Mouse (Mus musculus) megakaryocyte, adult 5-6 weeks (primary cell): Measurements from ENCODE around the gene Lrig2. TPM values are rescaled to one million over a fixed set of nuclear protein-coding genes. Genes with fewer than 3 reads are reported as not detected.

Source experiments
- ATAC-seq: 2 replicates; pipeline ENCODE4 v1.8.0; 2016; ENCODE audit warnings: mild to moderate bottlenecking, inconsistent platforms; ENCODE audit not compliant: poor library complexity, severe bottlenecking
- total RNA-seq, 2 experiments: library from RNA; stranded (forward) in 1 of 2; stranded (reverse) in 1 of 2; fragments of 153-499, 151-499 nt in 1 of 2; fragments of 221-1000, 200-1000 nt in 1 of 2; gene quantifications; 2 replicates each; pipeline versions ENCODE4 v1.2.3 to v1.2.4; 2015 to 2017

Gene Lrig2
- total RNA-seq, 2 experiments from 2014 or later: 12.9 to 16.0 TPM

DNA sequence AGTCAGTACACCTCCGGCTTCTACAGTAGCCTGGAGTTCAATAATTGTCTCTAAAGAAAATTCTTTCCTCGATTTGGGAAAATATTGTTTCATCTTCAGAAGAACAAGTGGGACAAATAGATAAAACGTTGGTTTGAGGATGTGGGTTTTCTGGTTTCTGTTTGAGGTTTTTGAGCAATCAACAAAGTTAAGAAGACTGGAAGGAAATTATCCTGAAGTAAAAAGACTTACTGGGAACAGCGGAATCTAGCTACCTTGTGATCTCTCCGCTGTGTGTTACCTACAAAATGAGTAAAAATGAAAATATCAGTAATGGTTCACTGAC lies 668 bp upstream of the Lrig2 start:
- ATAC-seq: no peak

DNA sequence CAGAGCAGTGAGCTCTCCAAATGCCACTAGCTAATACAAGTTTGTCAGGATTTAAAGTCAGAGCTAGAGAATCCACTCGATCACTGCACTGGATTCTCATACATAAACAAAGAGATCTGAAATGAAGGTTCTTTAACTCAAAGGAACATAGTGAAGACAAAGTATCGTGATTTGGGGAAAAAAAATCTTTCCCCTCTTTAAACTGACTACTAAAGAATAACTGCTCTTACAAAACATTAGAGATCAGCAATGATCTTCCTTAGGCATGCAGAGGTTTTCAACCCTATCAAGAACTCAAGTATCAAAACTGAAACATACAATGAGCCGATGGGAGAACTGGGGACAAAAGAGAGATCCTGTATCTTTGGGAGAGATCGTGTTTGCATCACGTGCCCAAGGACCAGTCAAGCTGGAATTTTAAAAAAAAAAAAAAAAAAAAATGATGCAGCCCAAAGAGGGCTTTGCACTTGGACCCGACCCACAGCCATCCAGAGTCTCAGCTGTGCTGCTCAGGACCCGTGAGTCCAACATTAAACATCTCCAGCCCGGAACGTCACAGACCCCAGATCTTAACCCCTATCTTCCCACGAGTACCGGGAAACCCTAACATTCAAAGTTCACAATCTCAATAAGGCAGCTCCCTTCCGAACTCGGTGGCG lies 818 bp downstream of the Lrig2 start:
- ATAC-seq: peak; percentile 2; the same call in 1 of the 2 replicates

DNA sequence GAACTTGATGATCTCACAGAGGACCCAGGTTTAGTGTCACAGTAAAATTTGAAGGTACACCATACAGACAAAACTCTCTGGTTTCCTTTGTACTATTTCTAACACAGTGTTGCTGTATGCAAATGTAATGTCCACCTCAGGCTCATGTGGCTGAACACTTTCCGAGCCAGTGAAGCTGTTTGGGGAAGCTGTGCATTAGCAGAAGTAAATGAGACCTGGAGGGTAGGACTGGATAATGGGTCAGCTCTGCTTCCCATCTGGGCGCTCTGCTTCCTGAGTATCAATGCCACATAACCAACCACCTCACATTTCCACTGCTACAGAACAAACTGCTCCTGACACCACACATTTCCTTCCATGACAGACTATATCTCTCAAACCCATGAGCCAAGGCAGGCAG lies 10.1 kb downstream of the Lrig2 start:
- peak; percentile 71 for ATAC-seq

DNA sequence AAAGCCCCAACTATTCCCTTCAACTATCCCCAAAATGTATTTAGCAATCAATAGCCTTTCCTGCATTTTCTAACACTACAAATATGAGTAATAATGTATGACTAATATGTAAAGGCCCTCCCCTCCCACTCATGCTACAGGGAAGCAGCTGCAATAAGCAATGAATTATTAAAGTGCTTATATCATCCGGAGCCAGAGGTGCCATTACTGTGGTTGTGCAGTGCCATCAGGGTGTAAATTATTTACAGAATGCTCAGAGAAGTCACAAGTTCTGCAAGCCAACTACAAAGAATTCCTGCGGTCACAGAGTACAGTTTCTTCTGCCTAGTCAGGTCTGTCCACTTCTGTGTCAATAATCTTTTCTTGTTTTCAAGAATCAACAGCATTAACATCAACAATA lies 10.8 kb downstream of the Lrig2 start:
- ATAC-seq: no peak

DNA sequence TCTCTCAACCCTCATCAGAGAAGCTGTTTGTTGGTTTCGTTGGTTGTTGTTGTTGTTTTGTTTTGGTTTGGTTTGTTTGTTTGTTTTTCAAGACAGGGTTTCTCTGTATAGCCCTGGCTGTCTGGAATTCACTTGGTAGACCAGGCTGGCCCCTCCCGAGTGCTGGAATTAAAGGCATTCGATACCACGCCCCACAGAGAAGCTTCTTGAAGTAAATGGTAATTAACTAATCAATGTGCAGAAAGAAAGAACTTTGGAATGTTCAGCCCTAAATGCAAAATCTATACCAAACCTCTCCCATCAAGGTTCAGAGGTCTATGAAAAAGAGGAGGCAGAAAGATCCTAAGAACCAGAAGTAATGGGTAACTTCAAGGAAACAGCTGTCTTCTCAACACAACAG lies 15.5 kb downstream of the Lrig2 start:
- no peak for ATAC-seq

DNA sequence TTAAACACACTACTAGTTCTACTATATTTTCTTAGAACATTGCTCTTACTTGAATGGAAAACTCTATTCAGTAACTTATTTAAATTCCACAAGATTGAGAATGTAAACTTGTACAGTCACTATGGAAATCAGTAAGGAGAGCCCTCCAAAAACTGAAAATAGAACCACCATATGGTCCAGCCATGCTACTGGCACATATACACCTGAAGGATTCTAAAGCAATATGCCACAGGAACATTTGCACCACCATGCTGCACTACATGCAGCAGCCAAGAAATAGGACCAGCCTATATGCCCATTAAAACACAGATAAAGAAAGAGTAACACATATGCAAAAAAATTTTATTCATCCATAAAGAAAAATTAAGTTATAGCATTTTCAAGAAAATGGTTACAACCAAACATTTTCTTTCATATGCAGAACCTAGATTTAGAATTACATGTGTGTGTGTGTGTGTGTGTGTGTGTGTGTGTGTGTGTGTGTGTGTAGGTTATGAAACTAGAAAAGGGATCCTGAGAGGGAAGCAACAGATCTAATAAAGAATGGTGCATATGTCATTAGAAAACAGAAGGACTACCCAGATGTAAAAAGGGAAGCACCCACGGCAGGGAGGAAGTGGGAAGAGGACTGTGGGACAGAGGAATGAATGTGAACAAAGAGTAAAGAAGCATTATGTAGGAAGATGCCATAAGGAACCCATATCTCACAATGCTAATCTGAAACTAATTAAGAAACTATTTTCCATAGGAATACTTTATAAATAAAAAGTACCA lies 30.6 kb downstream of the Lrig2 start:
- peak; percentile 95 for ATAC-seq

DNA sequence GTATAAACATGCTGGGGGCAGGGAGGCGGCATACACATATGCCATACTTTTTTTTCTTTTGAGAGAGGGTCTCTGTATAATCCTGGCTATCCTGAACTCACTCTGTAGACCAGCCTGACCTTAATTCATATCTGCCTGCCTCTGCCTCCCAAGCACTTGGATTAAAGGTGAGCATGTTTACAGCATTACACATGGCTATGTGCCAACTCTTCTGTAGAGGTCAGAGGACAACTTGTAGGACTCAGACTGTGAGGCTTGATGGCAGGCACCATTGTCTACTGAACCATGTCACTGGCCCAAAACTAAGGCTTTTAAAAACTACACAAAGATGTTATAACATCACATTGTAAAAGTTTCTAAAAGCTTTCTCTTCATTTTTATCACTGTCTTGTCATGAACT lies 33.7 kb downstream of the Lrig2 start:
- ATAC-seq: no peak

DNA sequence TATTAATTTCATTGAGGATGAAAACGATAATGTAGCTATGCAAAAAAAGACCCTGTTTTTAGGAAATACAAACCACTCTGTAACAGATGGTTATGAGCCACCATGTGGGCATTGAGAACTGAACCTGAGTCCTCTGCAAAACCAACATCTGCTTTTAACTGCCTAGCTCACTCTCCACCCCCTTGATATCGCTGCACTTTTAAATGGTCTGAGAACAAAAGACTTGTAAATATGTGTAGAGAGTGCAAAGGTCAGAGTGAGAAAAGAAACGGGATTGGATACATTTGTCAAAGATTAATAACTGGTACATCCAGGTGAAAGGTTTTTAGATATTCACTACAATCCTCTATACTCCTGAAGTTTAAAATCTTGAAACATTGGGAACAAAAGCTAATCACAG lies 42.3 kb downstream of the Lrig2 start:
- ATAC-seq: no peak

DNA sequence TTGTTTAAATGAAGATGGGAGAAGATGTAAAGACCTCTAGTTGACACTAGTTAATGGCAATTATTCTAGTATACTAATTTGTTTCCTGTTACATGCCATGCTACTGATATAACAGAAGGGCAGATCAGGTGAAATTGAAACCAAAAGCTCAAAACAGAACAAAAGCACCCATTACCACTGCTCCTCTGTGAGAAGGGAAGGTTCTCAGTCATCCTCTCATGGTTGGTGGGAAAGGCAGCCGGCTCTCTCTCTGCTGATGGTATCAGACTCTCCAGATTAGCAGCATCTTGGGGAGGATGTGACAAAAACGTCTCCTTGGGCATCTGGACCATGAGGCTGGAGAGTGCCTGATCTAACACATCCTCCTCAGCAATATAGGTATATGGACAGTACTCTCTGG lies 50.5 kb downstream of the Lrig2 start:
- ATAC-seq: no peak

DNA sequence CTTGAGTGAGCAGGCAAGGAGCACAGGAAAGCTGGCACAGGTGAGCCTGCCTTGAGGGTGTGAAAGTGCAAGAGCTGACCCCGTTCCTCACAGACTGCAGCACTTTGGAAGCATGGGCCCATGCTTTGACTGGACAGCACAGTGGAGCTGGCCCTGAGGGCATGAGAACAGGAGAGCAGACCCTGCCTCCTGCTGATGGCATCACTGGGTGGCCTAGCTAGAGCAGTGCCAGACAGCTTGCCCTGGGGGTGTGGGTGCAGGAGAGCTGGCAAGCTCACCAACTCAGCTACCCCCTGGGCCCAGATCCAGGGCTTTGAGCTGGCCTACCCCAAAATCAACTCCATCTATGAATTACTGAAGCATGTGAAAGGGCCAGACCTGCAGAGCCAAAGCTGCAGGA lies 53.1 kb downstream of the Lrig2 start:
- no peak for ATAC-seq

DNA sequence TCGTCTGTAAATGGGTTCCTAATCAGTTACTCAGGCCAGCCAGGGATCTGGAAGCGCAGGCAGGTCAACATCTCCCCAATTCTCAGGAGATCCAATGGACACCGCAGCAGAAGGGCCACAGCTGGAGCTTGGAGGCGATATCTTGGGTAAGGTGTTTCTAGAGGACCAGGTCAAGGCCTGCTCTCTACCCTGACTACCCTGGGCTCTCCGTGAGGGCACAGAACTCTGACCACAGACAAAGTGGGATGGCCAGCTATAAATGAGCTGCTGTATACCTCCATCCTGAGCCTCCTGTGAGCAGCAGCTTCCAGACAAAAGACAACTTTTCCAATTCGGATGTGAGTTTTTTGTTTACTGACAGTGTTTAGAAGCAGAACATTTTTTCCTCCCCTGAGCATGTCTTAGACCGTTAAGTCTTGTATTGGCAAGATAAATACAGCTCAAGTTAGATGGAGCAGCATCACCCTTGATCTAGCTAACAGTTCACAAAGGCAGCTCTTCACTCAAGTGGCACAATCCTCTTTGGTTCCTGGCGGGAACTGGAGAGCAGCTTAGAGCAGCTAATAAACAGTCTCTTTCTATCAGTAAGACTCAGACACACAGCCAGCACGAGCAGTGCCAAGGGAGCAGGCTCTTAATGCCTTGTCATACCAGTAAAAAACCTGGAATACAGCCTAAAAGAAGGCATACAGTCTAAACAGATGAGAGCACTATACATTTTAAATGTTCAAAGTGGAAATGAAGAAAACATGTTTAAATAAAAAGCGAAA lies 56.0 kb downstream of the Lrig2 start:
- no peak for ATAC-seq

DNA sequence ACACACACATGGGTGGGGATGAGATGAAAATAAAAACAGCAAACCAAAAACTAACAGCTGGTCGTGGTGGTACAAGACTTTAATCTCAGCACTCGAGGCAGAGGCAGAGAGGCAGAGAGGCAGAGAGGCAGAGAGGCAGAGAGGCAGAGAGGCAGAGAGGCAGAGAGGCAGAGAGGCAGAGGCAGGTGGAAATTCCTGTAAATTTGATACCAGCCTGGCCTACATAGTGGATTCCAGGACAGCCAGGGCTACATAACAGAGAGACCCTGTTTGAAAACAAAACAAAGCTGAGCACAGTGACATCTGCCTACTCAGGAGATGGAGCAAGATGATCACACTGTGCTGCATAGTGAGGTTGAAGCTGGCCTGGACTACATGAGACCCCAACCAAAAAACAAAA lies 64.5 kb downstream of the Lrig2 start:
- no peak for ATAC-seq

DNA sequence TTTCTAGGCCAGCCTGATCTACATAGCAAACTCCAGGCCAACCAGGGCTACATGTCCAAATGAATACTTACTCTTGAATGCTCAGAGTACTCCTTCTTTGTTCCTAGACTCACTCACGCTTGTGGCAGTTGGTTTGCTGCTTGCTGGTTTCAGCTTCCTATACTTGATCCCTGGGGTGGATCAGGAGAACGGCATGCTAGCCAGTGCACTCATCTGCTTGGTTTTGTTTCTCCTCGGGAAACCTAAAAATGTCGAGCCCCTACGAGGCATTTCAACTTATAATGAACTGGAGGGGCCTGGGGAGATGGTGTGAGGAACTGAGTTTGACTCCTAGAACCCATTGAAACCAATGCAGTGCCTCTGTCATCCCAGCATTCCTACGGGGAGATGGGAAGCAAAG lies 65.0 kb downstream of the Lrig2 start:
- ATAC-seq: no peak

DNA sequence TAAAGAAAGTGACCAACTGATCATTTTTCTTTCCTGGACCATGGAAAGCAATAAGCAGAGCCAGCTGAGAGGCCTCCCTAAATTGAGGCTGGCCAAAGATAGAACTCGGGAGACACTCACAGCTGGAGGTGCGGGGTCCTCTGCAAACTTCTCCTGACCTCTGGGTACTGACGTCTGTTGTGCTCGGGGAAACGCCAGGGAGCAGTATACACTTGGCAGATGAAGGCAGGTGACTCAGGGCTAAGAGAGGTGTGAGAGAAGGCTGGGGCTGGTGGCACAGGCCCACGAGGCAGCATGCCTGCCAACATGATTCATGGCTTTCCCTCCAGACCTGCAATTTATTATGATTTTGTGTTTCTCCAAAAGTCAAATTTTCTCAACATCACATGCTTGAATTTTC lies 66.1 kb downstream of the Lrig2 start:
- no peak for ATAC-seq

DNA sequence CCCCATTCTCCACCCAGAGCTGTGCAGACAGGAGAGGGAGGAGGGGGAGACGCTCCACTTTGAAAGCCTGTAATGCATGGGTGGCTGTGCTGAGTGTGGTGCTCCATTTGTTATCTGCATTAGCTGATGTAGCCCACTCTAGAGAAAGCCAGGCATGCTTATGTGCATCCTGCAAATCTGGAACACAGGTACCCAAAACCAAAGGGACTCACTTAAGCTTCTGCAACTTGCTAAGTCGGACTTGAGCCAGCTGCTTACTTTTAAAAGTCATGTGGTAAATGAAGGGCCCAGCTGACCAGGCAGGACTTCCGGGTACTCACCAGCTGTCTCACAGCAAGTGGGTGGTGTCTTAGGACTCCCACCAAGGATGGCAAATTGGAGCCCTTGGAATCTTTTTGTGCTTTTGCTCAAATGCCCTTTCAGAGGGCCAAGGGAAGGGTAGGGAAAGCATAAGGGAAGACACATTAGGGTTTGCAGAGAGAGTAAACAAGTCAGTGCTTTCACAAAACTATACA lies 66.7 kb downstream of the Lrig2 start:
- no peak for ATAC-seq

DNA sequence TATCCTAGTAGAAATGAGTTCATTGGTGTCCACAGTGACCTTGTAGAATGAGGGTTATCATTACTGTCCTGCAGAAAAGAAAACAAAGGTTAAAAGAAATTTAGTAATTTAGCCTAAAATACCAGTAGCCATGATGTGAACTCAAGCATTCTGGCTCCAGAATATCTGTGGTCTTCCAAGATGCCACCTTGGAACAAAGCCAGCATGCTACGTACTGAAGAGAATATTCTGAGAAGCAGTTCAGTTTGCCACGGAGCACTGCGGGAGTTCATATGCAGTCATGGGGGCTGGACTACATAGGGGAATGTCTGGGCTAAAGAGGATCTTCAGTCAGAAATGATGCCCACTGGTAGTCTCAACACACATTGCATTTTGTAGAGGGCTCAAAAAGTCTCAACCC lies 67.6 kb downstream of the Lrig2 start:
- ATAC-seq: no peak

DNA sequence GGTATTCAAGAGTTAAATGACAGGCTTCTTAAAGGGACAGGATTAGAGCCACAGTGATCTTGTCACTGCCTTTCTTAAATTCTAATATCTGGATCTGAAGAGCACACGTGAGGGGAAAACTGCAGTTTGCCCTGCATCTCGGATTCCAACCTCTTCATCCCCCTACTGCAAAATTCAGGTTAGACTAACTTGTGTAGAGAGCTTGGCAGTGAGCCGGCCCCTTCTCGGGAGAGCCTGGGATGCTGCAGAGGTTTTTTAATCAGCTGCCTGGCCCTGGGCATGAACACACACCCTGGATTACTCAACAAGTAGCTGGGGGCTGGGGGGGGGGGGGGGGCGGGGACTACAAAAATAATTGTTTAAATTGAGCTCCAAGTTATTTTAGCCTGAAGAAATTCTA lies 69.4 kb downstream of the Lrig2 start:
- ATAC-seq: peak; percentile 5; the same call in 1 of the 2 replicates

DNA sequence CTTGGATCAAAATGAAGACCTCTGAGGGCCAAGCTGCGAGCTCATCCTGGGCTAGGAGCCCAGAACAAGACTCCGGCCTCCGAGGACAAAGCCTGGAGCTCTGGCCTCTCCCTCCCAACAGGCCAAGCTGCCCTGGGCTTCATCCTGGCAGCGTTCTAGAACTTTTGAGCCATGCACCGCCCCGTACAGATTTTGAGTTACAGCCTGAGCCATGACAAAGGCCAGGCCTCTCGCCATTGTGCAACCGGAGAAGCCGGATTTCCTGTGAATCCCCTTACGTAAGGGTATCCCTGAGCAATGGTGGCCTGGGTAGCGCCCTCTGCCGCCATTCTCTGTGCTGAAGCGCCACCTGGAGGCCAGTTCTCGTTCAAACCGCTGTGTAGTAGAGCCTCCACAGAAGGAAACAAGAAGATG lies 69.8 kb downstream of the Lrig2 start:
- ATAC-seq: peak; percentile 98

DNA sequence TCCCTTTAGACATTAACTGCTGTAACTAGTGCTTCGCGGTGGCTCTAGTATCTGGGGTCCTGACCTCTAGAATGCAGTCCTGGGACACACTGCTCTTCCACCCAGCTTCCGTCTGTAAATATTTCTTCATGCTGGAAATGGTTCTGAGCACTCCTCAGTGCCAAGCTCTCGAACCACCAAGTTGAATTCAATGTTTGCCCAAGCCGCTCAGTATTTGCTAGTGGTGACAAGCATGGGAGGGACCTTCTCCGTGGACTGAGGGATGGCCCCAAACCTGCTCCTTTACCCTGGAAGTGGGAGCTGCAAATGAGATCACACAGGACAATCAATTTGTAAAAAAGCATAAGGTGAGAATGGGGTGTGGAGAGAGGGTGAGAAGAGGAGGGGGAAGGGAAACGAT lies 70.3 kb downstream of the Lrig2 start:
- ATAC-seq: no peak

DNA sequence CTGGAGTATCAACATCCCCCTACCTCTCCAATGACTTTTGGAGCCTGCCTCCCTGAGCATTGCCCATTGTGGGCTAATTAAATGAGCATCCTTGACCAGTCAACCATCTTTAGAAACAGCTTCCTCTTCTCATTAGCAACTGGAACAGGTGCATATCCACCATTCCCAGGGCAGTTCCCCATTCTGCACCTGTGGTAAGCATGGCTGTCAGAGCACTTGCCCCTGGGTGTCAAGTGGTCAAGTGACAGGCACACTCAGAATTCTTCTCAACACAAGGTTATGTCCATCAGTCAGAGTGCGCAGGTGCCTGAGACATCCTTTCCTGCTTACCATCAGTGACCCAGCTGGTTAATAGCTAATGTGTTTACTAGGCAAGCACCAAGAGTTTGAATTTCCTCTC lies 72.9 kb downstream of the Lrig2 start:
- ATAC-seq: no peak

DNA sequence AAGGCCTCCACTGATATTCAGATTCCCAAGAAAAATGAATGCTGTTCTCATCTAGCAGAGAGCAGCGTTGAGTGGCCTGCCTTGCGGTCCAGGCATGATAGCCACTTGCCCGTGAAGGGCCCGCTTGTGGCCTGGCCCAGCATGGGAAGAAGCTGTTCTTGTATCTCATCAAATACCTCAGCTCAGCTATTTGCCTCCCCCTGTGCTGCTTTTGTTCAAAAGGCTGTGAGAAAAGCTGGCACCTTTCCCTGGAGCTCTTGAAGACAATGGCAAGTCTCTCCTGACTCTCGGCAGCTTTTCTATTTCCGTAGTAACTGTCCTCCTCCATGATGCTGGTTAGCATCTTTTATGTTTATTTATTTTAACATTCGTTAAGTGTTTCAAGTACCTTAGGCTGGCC lies 74.1 kb downstream of the Lrig2 start:
- ATAC-seq: no peak

DNA sequence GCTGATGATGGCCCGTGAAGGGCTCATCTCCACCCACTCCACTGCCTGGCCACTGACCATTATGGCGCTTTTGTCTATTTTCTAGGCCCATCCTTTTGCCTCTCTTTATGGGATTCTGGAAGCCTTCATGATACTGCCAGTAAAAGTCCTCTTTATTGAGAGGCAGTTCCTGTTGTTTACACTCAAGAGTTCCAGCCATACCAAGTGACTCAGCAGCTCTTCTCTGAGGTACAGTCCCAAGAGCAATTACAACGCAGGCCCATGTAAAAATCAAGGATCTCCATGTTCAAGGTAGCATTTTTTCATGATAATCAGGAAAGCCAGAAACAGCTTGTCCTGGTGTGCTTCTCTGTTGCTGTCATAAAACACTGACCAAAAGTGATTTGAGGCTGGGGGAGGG lies 75.8 kb downstream of the Lrig2 start:
- no peak for ATAC-seq
